Mouse (Mus musculus) naive thymus-derived CD4-positive, alpha-beta T cell, adult 5 months (primary cell): ENCODE data around the gene Vmn2r99. TPM values are rescaled to one million over a fixed set of nuclear protein-coding genes. Genes with fewer than 3 reads are reported as not detected.

Source experiments
- polyA plus RNA-seq: library from polyadenylated mRNA; unstranded; fragments of 100-300 nt; shearing (Covaris generic); gene quantifications from one replicate; pipeline ENCODE4 v1.2.1, GENCODE M21; 2017

Vmn2r99 gene
- polyA plus RNA-seq: 0.10 TPM

GRCm38 (mm10) chr17:19361649-19362048 is at the start of gene Vmn2r99:
Vmn2r99 (plus strand) TSS chr17:19361949.

Other genes starting within 250 kb of the Vmn2r99 start
- gene Vmn2r100, start 142.8 kb downstream of the Vmn2r99 start, polyA plus RNA-seq: 0.09 TPM
- not detected for gene Vmn2r101, start 215.3 kb downstream of the Vmn2r99 start, polyA plus RNA-seq